Mouse (Mus musculus) myocyte (in vitro differentiated cells): ENCODE measurements around the gene Hpf1. TPM values are rescaled to one million over a fixed set of nuclear protein-coding genes. Genes with fewer than 3 reads are reported as not detected.

Source experiments
- H3K27me3 ChIP-seq: one replicate; pipeline ENCODE4 v1.6.1; 2011; ENCODE audit not compliant: control insufficient read depth, insufficient read depth, insufficient read length
- H3K36me3 ChIP-seq: one replicate; pipeline ENCODE4 v1.6.1; 2011; ENCODE audit not compliant: control insufficient read depth, insufficient read depth
- H3K4me2 ChIP-seq: one replicate; pipeline ENCODE4 v1.6.1; 2011; ENCODE audit warnings: low read depth, control low read depth
- H3K4me3 ChIP-seq: one replicate; pipeline ENCODE4 v1.5.1; 2011; ENCODE audit warnings: mild to moderate bottlenecking, control low read depth, moderate library complexity
- H3K79me2 ChIP-seq: one replicate; pipeline ENCODE4 v1.6.1; 2011; ENCODE audit not compliant: control insufficient read depth, insufficient read depth
- H3ac ChIP-seq: one replicate; pipeline ENCODE4 v1.6.1; 2011; ENCODE audit not compliant: control insufficient read depth, insufficient read length
- CEBPB ChIP-seq: IDR thresholded peaks from 2 replicates; pipeline ENCODE4 v1.6.1; 2011; ENCODE audit warnings: mild to moderate bottlenecking, moderate library complexity; ENCODE audit not compliant: poor library complexity, insufficient read depth, severe bottlenecking
- E2F4 ChIP-seq: IDR thresholded peaks from one replicate; pipeline ENCODE4 v1.6.1; 2011; ENCODE audit warnings: mild to moderate bottlenecking, control low read depth, moderate library complexity; ENCODE audit not compliant: insufficient read depth
- MAX ChIP-seq: IDR thresholded peaks from one replicate; pipeline ENCODE4 v1.6.1; 2011; ENCODE audit warnings: low read depth, mild to moderate bottlenecking, control low read depth
- MYOD1 ChIP-seq, 3 experiments: IDR thresholded peaks; one replicate each; pipeline ENCODE4 v1.6.1; 2011; ENCODE audit warnings: control low read depth in 2 of 3, low read depth in 2 of 3, mild to moderate bottlenecking in 2 of 3, moderate library complexity in 1 of 3; ENCODE audit not compliant: insufficient read length in 2 of 3, control insufficient read depth in 1 of 3
- MYOG ChIP-seq, 3 experiments: IDR thresholded peaks; one replicate each; pipeline ENCODE4 v1.6.1; 2011; ENCODE audit warnings: control low read depth in 2 of 3, low read depth in 2 of 3, mild to moderate bottlenecking in 2 of 3; ENCODE audit not compliant: insufficient read length in 2 of 3, control insufficient read depth in 1 of 3, insufficient read depth in 1 of 3
- POLR2A ChIP-seq: IDR thresholded peaks from one replicate; pipeline ENCODE4 v1.6.1; 2011; ENCODE audit warnings: low read depth, mild to moderate bottlenecking, control low read depth, moderate library complexity; ENCODE audit not compliant: insufficient read length
- POLR2AphosphoS2 ChIP-seq: IDR thresholded peaks from one replicate; pipeline ENCODE4 v1.6.1; 2011; ENCODE audit warnings: low read depth, control low read depth; ENCODE audit not compliant: insufficient read length
- REST ChIP-seq: IDR thresholded peaks from one replicate; pipeline ENCODE4 v1.6.1; 2011; ENCODE audit warnings: mild to moderate bottlenecking, control low read depth, moderate library complexity; ENCODE audit not compliant: insufficient read depth, insufficient read length
- SRF ChIP-seq: IDR thresholded peaks from one replicate; pipeline ENCODE4 v1.6.1; 2011; ENCODE audit warnings: low read depth; ENCODE audit not compliant: control insufficient read depth, insufficient read length
- TCF12 ChIP-seq: IDR thresholded peaks from one replicate; pipeline ENCODE4 v1.6.1; 2011; ENCODE audit warnings: mild to moderate bottlenecking, control low read depth; ENCODE audit not compliant: poor library complexity, insufficient read depth, severe bottlenecking
- TCF3 ChIP-seq: IDR thresholded peaks from one replicate; pipeline ENCODE4 v1.6.1; 2011; ENCODE audit warnings: low read depth, control low read depth; ENCODE audit not compliant: insufficient read length
- USF1 ChIP-seq: IDR thresholded peaks from one replicate; pipeline ENCODE4 v1.6.1; 2011; ENCODE audit warnings: low read depth, mild to moderate bottlenecking, control low read depth, moderate library complexity
- polyA plus RNA-seq: library from polyadenylated mRNA; unstranded; fragments of >200 nt; fragmentation: generic; extraction: Trizol; gene quantifications from one replicate; pipeline ENCODE4 v1.2.1, GENCODE M21; 2012; ENCODE audit warnings: missing spikeins

The Hpf1 gene
- polyA plus RNA-seq, 1 experiment: 34.6 TPM

DNA sequence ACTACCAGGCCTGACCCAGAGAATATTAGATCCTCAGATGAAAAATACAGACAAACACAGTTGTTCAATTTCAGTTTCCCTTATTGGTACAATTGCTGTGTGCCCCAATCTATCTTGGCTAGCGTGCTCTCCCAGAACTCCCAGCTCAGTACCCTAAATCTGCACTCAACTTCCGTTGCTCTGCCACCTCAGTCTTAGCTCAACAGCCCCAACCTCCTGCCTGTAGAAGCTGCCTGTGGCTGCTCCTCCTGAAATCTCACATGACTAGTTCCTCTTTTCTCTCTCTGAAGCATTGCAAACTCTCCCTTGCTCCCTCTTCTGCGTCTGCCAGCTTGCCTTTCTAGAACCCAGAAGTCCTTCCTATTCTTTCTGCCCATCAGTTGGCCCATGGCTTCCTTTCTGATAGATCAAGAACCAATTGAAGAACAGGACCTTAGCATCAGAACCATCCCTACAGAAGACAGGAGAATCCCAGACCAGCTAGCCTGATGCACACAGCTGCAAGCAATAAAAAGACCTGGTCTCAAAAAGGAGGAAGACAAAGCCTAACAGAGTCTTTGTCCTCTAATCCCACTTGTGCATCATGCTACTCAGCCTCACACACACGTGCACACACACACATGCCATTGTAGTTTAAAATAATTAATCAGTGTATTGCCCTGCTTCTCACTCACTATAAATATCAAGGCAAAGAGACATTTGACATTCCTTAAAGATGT, 6.6 kb upstream of the Hpf1 start:
- TF ChIP-seq CEBPB (no peak), E2F4 (no peak), MAX (no peak), POLR2A (no peak), TCF12 (no peak), USF1 (no peak), MYOD1 (IDR thresholded peaks at IDR 0.05; ENCODE audit: control insufficient read depth in 1 of 3, insufficient read length in 2 of 3, low read depth in 2 of 3) (no peak), REST (no peak), SRF (no peak), MYOG (IDR thresholded peaks at IDR 0.05; ENCODE audit: control insufficient read depth in 1 of 3, insufficient read depth in 1 of 3, insufficient read length in 2 of 3, low read depth in 2 of 3) (no peak), POLR2AphosphoS2 (no peak), TCF3 (no peak)

DNA sequence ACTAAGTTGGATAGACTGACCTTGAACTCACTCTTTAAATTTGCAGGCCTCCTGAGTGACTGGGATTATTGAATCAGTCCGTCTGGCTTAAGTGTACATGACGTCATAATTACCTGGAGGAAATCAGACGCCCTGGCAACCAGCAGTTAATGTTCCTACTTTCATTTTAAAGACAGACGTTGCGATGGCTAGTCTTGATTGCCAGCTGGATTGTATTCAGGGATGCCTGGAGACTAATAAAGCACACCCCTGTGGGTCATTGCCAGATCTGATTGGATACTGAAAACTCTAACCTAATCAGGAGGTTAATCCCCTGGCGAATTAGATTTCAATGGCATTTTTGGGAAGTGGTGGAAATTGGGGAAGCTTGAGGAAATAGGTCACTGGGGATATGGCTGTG, 3.5 kb upstream of the Hpf1 start:
- Histone ChIP-seq H3K4me2 (no peak overlapping the region), H3K4me3 (no peak overlapping the region), H3K27me3 (no peaks in the 10 kb centered on the region), H3K79me2 (peaks cover 13% of the 10 kb centered on the region), H3K36me3 (no peaks in the 10 kb centered on the region), H3ac (no peak overlapping the region)
- TF ChIP-seq CEBPB (no peak), POLR2AphosphoS2 (no peak), TCF3 (no peak), POLR2A (no peak), REST (no peak), TCF12 (no peak), MYOD1 (IDR thresholded peaks at IDR 0.05; ENCODE audit: control insufficient read depth in 1 of 3, insufficient read length in 2 of 3, low read depth in 2 of 3) (no peak), E2F4 (no peak), USF1 (no peak), MAX (no peak), MYOG (IDR thresholded peaks at IDR 0.05; ENCODE audit: control insufficient read depth in 1 of 3, insufficient read depth in 1 of 3, insufficient read length in 2 of 3, low read depth in 2 of 3) (no peak), SRF (no peak)

More for the DNA sequence above, 6.6 kb upstream of the Hpf1 start:
- Histone ChIP-seq H3K27me3 (no peaks in the 10 kb centered on the region), H3ac (no peak overlapping the region), H3K4me3 (no peak overlapping the region), H3K36me3 (no peaks in the 10 kb centered on the region), H3K4me2 (no peak overlapping the region), H3K79me2 (no peaks in the 10 kb centered on the region)

DNA sequence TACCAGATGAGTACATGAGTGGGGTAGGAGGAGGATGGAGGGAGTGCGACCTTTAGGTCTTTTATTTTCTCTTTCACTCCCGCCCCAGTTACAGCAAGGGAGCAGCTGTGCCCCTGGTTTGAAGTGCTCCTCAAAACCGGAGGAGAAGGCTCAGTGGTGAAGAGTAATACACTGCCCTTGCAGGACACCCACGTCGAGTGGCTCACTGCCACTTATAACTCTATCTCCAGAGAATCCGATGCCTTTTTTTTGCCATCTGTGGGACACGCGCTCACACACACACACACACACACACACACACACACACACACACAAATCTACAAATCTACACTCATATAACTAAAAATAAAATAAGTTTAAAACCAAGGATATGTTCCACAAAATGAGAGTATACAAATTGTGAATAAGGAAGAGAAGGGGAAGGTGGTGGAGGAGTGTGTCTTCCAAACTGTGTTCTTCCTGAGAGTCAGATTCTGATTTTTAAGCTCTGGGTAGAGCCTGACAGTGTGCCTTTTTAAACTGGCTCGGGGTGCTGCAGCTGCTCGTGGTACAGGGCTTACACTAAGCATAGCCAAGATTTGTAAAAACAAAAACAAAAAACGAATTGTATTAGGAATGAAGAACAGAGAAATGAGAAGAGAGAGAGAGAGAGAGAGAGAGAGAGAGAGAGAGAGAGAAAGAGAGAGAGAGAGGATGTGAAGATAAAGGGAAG, 931 bp upstream of the Hpf1 start:
- H3K4me3 ChIP-seq: peak overlapping the region; percentile 52
- no peak for TF ChIP-seq TCF3
- peak in 2 of 3 experiments; percentile 28 to 46 for TF ChIP-seq MYOD1 (IDR thresholded peaks at IDR 0.05; ENCODE audit: control insufficient read depth in 1 of 3, insufficient read length in 2 of 3, low read depth in 2 of 3)
- H3ac ChIP-seq: no peak overlapping the region
- H3K79me2 ChIP-seq: peaks cover 38% of the 10 kb centered on the region
- H3K27me3 ChIP-seq: no peaks in the 10 kb centered on the region
- peak overlapping the region; percentile 60 for H3K4me2 ChIP-seq
- peaks cover 12% of the 10 kb centered on the region for H3K36me3 ChIP-seq

DNA sequence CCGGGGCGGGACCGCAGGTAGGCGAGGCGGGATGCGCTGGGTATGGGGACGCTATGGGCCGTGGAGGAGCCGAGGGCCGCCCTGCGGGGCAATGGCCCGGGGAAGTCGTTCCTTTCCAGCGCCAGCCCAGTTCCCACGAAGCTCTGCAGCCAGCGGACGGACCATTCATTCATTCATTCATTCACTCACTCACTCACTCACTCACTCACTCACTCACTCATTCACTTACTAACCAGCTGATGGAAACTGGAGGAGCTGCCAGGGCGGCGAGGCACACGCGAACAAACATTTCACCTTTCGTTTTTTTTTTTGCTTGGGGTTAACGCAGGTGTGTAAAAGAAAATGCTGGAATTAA, 279 bp downstream of the Hpf1 start:
- peaks cover 13% of the 10 kb centered on the region for H3K36me3 ChIP-seq
- peak overlapping the region; percentile 73 for H3K4me2 ChIP-seq
- peak overlapping the region; percentile 66 for H3ac ChIP-seq
- H3K27me3 ChIP-seq: no peaks in the 10 kb centered on the region
- H3K79me2 ChIP-seq: peaks cover 50% of the 10 kb centered on the region
- peak overlapping the region; percentile 52 for H3K4me3 ChIP-seq
- TF ChIP-seq E2F4 (no peak), MYOD1 (IDR thresholded peaks at IDR 0.05; ENCODE audit: control insufficient read depth in 1 of 3, insufficient read length in 2 of 3, low read depth in 2 of 3) (no peak), CEBPB (no peak), USF1 (no peak), POLR2A (no peak), TCF3 (no peak), MYOG (IDR thresholded peaks at IDR 0.05; ENCODE audit: control insufficient read depth in 1 of 3, insufficient read depth in 1 of 3, insufficient read length in 2 of 3, low read depth in 2 of 3) (no peak), SRF (no peak), TCF12 (no peak), REST (no peak), POLR2AphosphoS2 (no peak), MAX (no peak)
